Mouse (Mus musculus) C2C12 (cell line): Measurements from ENCODE around the gene Qrich2. TPM values are rescaled to one million over a fixed set of nuclear protein-coding genes. Genes with fewer than 3 reads are reported as not detected.
"Not testable (repeated sequence)": the region's sequence is repeated elsewhere in the genome, so short reads cannot be mapped to it uniquely, and the experiment has no call there.

Experiments
- H3K27me3 ChIP-seq: one replicate; pipeline ENCODE4 v1.6.1; 2011; ENCODE audit not compliant: control insufficient read depth, insufficient read depth, insufficient read length
- H3K36me3 ChIP-seq: one replicate; pipeline ENCODE4 v1.6.1; 2011; ENCODE audit not compliant: control insufficient read depth, insufficient read depth
- H3K4me3 ChIP-seq: one replicate; pipeline ENCODE4 v1.5.1; 2011; ENCODE audit warnings: mild to moderate bottlenecking, control low read depth; ENCODE audit not compliant: poor library complexity, insufficient read depth, severe bottlenecking
- H3K79me2 ChIP-seq: one replicate; pipeline ENCODE4 v1.6.1; 2011; ENCODE audit not compliant: control insufficient read depth, insufficient read depth
- H3K79me3 ChIP-seq: one replicate; pipeline ENCODE4 v1.6.1; 2011; ENCODE audit warnings: low read depth, control low read depth
- H3ac ChIP-seq: one replicate; pipeline ENCODE3; 2011; ENCODE audit warnings: low read depth; ENCODE audit not compliant: control insufficient read depth, insufficient read length
- CEBPB ChIP-seq: IDR thresholded peaks from one replicate; pipeline ENCODE4 v1.6.1; 2011; ENCODE audit warnings: low read depth, mild to moderate bottlenecking, control low read depth, moderate library complexity
- CTCF ChIP-seq: IDR thresholded peaks from one replicate; pipeline ENCODE4 v1.5.1; 2011; ENCODE audit not compliant: control insufficient read depth, insufficient read depth, insufficient read length
- FOSL1 ChIP-seq: IDR thresholded peaks from one replicate; pipeline ENCODE4 v1.8.0; 2011; ENCODE audit warnings: mild to moderate bottlenecking, low read length; ENCODE audit not compliant: poor library complexity, insufficient read depth, severe bottlenecking
- MAX ChIP-seq: IDR thresholded peaks from one replicate; pipeline ENCODE4 v1.6.1; 2011; ENCODE audit warnings: mild to moderate bottlenecking, control low read depth
- MYOD1 ChIP-seq: IDR thresholded peaks from one replicate; pipeline ENCODE4 v1.6.1; 2011; ENCODE audit warnings: low read depth; ENCODE audit not compliant: control insufficient read depth, insufficient read length
- MYOG ChIP-seq: IDR thresholded peaks from one replicate; pipeline ENCODE4 v1.6.1; 2011; ENCODE audit not compliant: control insufficient read depth, insufficient read length; ENCODE audit errors: extremely low read depth
- USF1 ChIP-seq: IDR thresholded peaks from one replicate; pipeline ENCODE4 v1.6.1; 2011; ENCODE audit warnings: low read depth, mild to moderate bottlenecking, control low read depth, moderate library complexity
- polyA plus RNA-seq: library from polyadenylated mRNA; unstranded; fragments of >200 nt; fragmentation: generic; extraction: Trizol; gene quantifications from one replicate; pipeline ENCODE4 v1.2.1, GENCODE M21; 2012; ENCODE audit warnings: missing spikeins

The Qrich2 gene
- polyA plus RNA-seq, 1 experiment, result 0.04 TPM

DNA sequence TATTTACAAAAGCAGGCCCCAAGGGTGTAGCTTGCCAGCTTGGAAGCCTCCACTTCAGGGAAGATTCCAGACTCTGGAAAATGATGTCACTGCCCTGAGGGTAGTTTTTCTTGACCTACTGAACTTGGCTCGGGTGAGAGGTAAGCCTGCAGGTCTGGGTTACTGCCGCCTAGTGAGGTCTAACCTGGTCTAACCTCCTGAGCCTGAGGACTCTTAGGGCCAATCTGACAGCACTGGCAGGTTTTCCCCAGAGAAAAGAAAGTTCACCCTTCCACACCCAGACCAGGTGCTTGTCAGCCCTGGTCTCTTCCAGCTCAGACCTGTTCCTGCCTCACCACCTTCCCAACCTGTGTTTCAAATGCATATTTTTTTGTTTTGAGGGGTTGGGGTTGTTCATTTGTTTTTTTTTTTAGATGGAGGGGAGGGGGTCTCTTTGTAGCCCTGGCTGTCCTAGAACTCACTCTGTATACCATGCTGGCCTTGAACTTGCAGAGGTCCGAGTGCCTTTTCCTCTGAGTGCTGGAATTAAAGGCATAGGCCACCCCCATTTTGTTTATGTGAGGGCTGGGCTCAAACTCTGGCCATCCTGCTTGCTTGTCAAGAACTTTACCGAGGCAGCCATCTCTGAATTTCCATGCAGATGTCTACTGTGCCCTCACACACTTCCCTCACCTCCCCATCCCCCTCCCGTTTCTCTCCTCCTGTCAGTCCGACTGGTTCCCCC is 39.0 kb downstream of the Qrich2 start:
- Histone ChIP-seq H3ac (no peak overlapping the region), H3K4me3 (no peak overlapping the region), H3K27me3 (no peaks in the 10 kb centered on the region), H3K79me2 (no peaks in the 10 kb centered on the region), H3K79me3 (no peaks in the 10 kb centered on the region), H3K36me3 (no peaks in the 10 kb centered on the region)
- TF ChIP-seq CEBPB (no peak), MAX (no peak), MYOD1 (no peak), MYOG (no peak), FOSL1 (no peak), USF1 (no peak), CTCF (no peak)

DNA sequence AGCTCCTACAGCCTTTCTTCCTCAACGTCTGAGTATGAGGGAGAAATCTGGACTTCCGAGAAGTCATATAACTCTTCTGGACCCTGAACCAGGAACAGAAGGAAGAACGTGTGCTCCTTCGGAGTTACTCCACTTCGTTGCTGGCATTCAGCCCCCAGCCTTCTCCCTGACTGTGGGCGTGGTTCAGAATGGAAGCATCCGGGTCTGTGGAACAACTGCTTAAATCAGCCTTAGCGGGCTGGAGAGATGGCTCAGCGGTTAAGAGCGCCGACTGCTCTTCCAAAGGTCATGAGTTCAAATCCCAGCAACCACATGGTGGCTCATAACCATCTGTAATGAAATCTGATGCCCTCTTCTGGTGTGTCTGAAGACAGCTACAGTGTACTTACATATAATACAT is 39.7 kb downstream of the Qrich2 start:
- H3K79me3 ChIP-seq, H3ac ChIP-seq, H3K4me3 ChIP-seq, H3K79me2 ChIP-seq, H3K36me3 ChIP-seq, H3K27me3 ChIP-seq: not testable (repeated sequence)

DNA sequence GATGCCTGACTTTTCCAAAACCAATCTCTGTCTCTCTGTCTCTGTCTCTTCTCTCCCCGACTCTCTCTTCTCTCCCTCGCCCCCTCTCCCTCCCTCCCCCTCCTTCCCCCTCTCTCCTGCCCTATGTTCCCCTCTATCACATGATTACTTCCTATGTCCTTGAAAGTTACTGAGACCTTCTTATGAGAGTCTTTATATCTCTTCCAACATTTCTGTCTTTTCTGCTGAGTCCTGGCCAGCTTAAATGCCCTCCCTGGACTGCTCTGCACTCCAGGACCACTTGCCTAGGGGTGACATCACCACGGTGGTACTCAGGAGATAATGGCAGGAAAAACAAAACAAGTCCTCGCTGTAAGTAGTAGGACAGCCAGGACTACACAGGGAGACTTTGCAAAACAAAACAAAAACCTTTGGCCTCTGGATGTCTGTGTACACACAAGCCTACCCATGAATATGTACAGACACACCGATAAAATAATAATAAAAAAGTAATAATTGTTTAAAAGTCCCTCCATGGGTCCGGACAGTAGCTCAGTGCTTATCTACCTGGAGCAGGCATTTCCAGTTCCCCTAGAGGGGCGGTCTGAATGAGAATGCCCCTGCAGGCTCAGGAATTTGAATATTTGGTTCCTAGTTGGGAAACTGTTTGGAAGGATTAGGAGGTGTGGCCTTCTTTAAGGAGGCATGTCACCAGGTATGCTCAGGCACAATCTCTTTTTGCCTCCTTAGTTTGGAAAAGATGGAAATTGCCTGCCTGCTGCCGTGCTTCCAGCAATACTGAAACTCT is 41.2 kb downstream of the Qrich2 start:
- no peaks in the 10 kb centered on the region for H3K27me3 ChIP-seq
- no peaks in the 10 kb centered on the region for H3K79me2 ChIP-seq
- TF ChIP-seq CEBPB (no peak), FOSL1 (no peak), MYOD1 (no peak), CTCF (no peak), USF1 (no peak), MAX (no peak), MYOG (no peak)
- no peak overlapping the region for H3ac ChIP-seq
- no peaks in the 10 kb centered on the region for H3K36me3 ChIP-seq
- H3K4me3 ChIP-seq, result no peak overlapping the region
- no peaks in the 10 kb centered on the region for H3K79me3 ChIP-seq

DNA sequence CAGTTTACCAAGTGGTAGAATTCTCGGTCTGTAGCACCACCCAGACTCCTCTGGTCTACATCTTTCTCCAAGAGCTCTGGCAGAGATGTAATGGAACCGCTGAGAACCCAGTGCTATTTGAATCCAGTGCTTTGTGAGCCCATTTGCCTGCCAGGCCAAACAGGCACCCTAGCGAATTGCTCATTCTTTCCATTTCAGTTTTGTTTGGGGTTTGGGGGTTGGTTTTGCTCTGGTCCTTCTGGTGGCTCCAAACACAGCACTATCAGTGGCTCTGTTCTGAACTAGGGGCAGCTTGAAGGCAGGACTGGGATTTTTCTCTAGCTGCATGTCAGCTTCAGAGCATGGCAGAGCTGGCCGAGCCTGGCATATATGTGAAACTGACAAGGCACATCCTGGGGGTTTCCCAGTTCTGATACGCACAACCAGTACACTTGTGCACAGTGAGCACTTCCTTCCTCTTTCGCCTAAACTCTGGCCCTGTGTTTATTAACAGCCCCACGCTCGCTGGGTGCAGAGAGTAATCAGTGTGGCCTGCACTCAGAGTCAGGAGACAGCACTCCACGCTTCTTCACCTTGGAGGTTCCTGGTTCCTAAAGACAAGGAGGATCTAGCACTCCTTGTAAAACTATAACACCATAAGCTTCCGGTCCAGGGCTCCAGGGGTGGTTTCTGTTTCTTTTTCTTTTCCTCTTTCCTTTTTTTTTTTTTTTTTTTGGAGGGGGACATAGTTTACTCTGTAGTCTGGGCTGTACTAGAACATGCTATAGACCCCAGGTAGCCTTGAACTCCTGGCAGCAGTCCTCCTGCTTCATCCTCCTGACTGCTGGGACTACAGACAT is 42.0 kb downstream of the Qrich2 start:
- TF ChIP-seq MYOG (no peak), CTCF (no peak), CEBPB (no peak), MYOD1 (no peak), FOSL1 (no peak), MAX (no peak), USF1 (no peak)
- H3K4me3 ChIP-seq, result no peak overlapping the region
- H3K36me3 ChIP-seq, result no peaks in the 10 kb centered on the region
- no peaks in the 10 kb centered on the region for H3K79me2 ChIP-seq
- H3ac ChIP-seq, result no peak overlapping the region
- no peaks in the 10 kb centered on the region for H3K79me3 ChIP-seq
- no peaks in the 10 kb centered on the region for H3K27me3 ChIP-seq

DNA sequence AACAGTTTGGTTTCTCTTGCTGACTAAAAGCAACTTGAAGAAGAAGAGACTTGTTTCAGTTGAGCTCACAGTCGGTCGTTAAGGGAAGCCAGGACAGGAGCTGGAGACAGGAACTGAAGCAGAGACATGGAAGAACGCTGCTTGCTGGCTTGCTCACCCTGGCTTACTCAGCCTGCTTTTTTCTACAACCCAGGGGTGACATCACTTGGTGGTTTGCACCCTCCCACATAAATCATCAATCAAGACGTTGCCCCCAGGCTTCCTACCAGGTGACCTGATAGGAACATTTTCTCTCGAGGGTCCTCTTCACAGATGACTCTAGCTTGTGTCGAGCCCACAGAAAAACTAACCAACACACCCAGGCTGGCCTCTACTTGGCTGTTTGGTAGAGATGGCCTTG is 42.8 kb downstream of the Qrich2 start:
- TF ChIP-seq CTCF (no peak), CEBPB (no peak), USF1 (no peak), MAX (no peak)
- Histone ChIP-seq H3K36me3 (no peaks in the 10 kb centered on the region), H3K79me3 (no peaks in the 10 kb centered on the region), H3K27me3 (no peaks in the 10 kb centered on the region), H3K4me3 (no peak overlapping the region), H3K79me2 (no peaks in the 10 kb centered on the region), H3ac (no peak overlapping the region)

DNA sequence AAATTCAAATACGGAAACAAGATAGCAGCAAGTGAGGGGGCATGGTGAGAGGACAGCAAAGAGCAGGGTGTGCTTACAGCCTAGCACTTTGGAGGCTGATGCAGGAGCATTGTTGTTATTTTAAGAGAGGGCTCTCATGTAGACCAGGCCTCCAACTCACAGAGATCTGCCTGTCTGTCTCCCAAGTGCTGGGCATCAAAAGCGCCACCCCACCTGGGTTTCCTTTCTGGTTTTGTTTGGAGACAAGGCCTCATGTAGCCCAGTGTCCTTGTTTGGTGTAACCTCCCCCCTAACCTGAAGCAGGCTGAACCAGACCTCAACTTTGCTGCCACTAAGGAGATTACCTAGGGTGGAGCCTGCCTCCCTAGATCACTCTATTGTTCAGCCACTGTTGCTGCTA is 43.5 kb downstream of the Qrich2 start:
- TF ChIP-seq MAX (no peak), CEBPB (no peak), USF1 (no peak), CTCF (no peak), MYOD1 (no peak), MYOG (no peak), FOSL1 (no peak)
- H3K36me3 ChIP-seq, result no peaks in the 10 kb centered on the region
- H3K27me3 ChIP-seq, result no peaks in the 10 kb centered on the region
- no peaks in the 10 kb centered on the region for H3K79me2 ChIP-seq
- no peak overlapping the region for H3K4me3 ChIP-seq
- H3ac ChIP-seq, result no peak overlapping the region
- no peaks in the 10 kb centered on the region for H3K79me3 ChIP-seq
